Mouse (Mus musculus): Measurements from ENCODE around the gene Rbl2. TPM values are rescaled to one million over a fixed set of nuclear protein-coding genes. Genes with fewer than 3 reads are reported as not detected.

Gene Rbl2
- 9.8 and 14.6 TPM in 2 replicates for polyA plus RNA-seq (2012; rRNA removed)

DNA sequence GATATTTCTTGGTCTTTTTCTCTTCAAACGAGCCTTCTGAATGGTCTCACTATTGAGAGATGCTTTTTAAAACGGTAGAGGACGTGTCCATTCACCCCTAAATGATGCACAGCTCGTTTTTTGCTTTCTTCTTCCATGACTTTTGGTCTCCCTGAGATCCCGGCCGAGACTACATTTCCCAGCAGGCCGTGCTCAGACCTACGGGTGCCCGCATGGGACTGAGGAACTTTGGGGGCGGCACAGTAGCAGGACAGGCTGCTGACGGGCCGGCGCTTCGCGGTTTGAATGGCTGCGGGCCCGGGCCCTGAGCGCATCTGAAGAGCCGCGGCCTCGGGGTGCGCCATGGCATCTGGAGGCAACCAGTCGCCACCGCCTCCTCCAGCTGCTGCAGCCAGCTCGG lies at the start of gene Rbl2:
Gene Rbl2 (plus strand): TSS at position 224 of the 400 bp plus-strand sequence.

Other genes starting within 250 kb of the Rbl2 start
- gene Chd9, start 241.7 kb upstream of the Rbl2 start, polyA plus RNA-seq (2012; rRNA removed): 22.5 and 38.0 TPM in 2 replicates
- gene Aktip, start 129.9 kb downstream of the Rbl2 start, polyA plus RNA-seq (2012; rRNA removed): 46.2 and 47.5 TPM in 2 replicates
- 6.9 and 8.3 TPM in 2 replicates for gene Rpgrip1l, start 243.2 kb downstream of the Rbl2 start, polyA plus RNA-seq (2012; rRNA removed)
- gene Fto, start 243.5 kb downstream of the Rbl2 start, polyA plus RNA-seq (2012; rRNA removed): 53.7 and 64.2 TPM in 2 replicates